Mouse (Mus musculus): Measurements from ENCODE around the gene Kdm8. TPM values are rescaled to one million over a fixed set of nuclear protein-coding genes. Genes with fewer than 3 reads are reported as not detected.

Kdm8 gene
- total and polyA plus RNA-seq, 2 experiments from 2014 or later: 3.1 to 6.9 TPM

GRCm38 (mm10) chr7:125453671-125454070, 9.2 kb downstream of the Kdm8 start:
- H3K4me3 ChIP-seq (ENCODE audit: low read depth, low read length): no peak overlapping the region
- H3K27ac ChIP-seq (ENCODE audit: low read depth, low read length): no peak overlapping the region
- H3K4me1 ChIP-seq (ENCODE audit: insufficient read depth): no peaks in the 10 kb centered on the region
- H3K36me3 ChIP-seq (ENCODE audit: insufficient read depth): no peaks in the 10 kb centered on the region
- H3K27me3 ChIP-seq (ENCODE audit: insufficient read depth, low read length): no peaks in the 10 kb centered on the region
- no peak for TF ChIP-seq CTCF (IDR thresholded peaks at IDR 0.05; ENCODE audit: low read depth)
- H3K9me3 ChIP-seq (ENCODE audit: low read length): no peaks in the 10 kb centered on the region
- DNase-seq: no peak
- H3K9ac ChIP-seq: no peak overlapping the region
- no peak overlapping the region for H3K4me2 ChIP-seq (ENCODE audit: low read depth)
- no peak for ATAC-seq
- WGBS: 92% methylated on average over 4 of the region's 4 CpGs

GRCm38 (mm10) chr7:125462200-125462599, 17.7 kb downstream of the Kdm8 start:
- TF ChIP-seq CTCF (IDR thresholded peaks at IDR 0.05; ENCODE audit: low read depth): no peak
- no peak for ATAC-seq

GRCm38 (mm10) chr7:125469937-125470336, 25.5 kb downstream of the Kdm8 start:
- no peaks in the 10 kb centered on the region for H3K4me1 ChIP-seq (ENCODE audit: insufficient read depth)
- no peak overlapping the region for H3K4me2 ChIP-seq (ENCODE audit: low read depth)
- no peak overlapping the region for H3K9ac ChIP-seq
- H3K4me3 ChIP-seq (ENCODE audit: low read depth, low read length): no peak overlapping the region
- no peak overlapping the region for H3K27ac ChIP-seq (ENCODE audit: low read depth, low read length)
- ATAC-seq (peak; percentile 47; the same call in 1 of the 2 replicates), DNase-seq (peak; percentile 72)
- no peaks in the 10 kb centered on the region for H3K9me3 ChIP-seq (ENCODE audit: low read length)
- 29% methylated on average over 5 of the region's 5 CpGs for WGBS
- peak; percentile 89 for TF ChIP-seq CTCF (IDR thresholded peaks at IDR 0.05; ENCODE audit: low read depth)
- peaks cover 49% of the 10 kb centered on the region for H3K36me3 ChIP-seq (ENCODE audit: insufficient read depth)
- H3K27me3 ChIP-seq (ENCODE audit: insufficient read depth, low read length): no peaks in the 10 kb centered on the region

More at GRCm38 (mm10) chr7:125462200-125462599, 17.7 kb downstream of the Kdm8 start:
- H3K4me2 ChIP-seq (ENCODE audit: low read depth): no peak overlapping the region
- H3K27ac ChIP-seq (ENCODE audit: low read depth, low read length): no peak overlapping the region
- 36% methylated on average over 2 of the region's 2 CpGs for WGBS
- no peak overlapping the region for H3K9ac ChIP-seq
- DNase-seq: no peak
- H3K36me3 ChIP-seq (ENCODE audit: insufficient read depth): peaks cover 22% of the 10 kb centered on the region
- no peaks in the 10 kb centered on the region for H3K27me3 ChIP-seq (ENCODE audit: insufficient read depth, low read length)
- no peaks in the 10 kb centered on the region for H3K4me1 ChIP-seq (ENCODE audit: insufficient read depth)
- H3K4me3 ChIP-seq (ENCODE audit: low read depth, low read length): no peak overlapping the region
- no peaks in the 10 kb centered on the region for H3K9me3 ChIP-seq (ENCODE audit: low read length)

GRCm38 (mm10) chr7:125470901-125471300, 26.4 kb downstream of the Kdm8 start:
- ATAC-seq (no peak), DNase-seq (no peak)
- no peak overlapping the region for H3K4me2 ChIP-seq (ENCODE audit: low read depth)
- H3K9me3 ChIP-seq (ENCODE audit: low read length): no peaks in the 10 kb centered on the region
- H3K9ac ChIP-seq: no peak overlapping the region
- H3K27me3 ChIP-seq (ENCODE audit: insufficient read depth, low read length): no peaks in the 10 kb centered on the region
- no peaks in the 10 kb centered on the region for H3K4me1 ChIP-seq (ENCODE audit: insufficient read depth)
- H3K4me3 ChIP-seq (ENCODE audit: low read depth, low read length): no peak overlapping the region
- WGBS: 91% methylated on average over 4 of the region's 4 CpGs
- peaks cover 40% of the 10 kb centered on the region for H3K36me3 ChIP-seq (ENCODE audit: insufficient read depth)
- no peak overlapping the region for H3K27ac ChIP-seq (ENCODE audit: low read depth, low read length)
- TF ChIP-seq CTCF (IDR thresholded peaks at IDR 0.05; ENCODE audit: low read depth): no peak

GRCm38 (mm10) chr7:125471991-125472741, 27.7 kb downstream of the Kdm8 start:
- WGBS: 28% methylated on average over 13 of the region's 13 CpGs
- ATAC-seq (peak; percentile 83), DNase-seq (peak; percentile 88)
- Histone ChIP-seq H3K4me2 (ENCODE audit: low read depth) (no peak overlapping the region), H3K36me3 (ENCODE audit: insufficient read depth) (peaks cover 31% of the 10 kb centered on the region), H3K27ac (ENCODE audit: low read depth, low read length) (peak overlapping the region; percentile 24; the same call in 1 of the 2 replicates), H3K4me3 (ENCODE audit: low read depth, low read length) (no peak overlapping the region), H3K9ac (no peak overlapping the region; the same call in 1 of the 2 replicates), H3K9me3 (ENCODE audit: low read length) (no peaks in the 10 kb centered on the region), H3K4me1 (ENCODE audit: insufficient read depth) (no peaks in the 10 kb centered on the region; the same call in 1 of the 2 replicates), H3K27me3 (ENCODE audit: insufficient read depth, low read length) (no peaks in the 10 kb centered on the region)
- TF ChIP-seq CTCF (IDR thresholded peaks at IDR 0.05; ENCODE audit: low read depth): peak; percentile 95

GRCm38 (mm10) chr7:125474535-125474934, 30.1 kb downstream of the Kdm8 start:
- ATAC-seq: no peak
- no peaks in the 10 kb centered on the region; the same call in 1 of the 2 replicates for H3K4me1 ChIP-seq (ENCODE audit: insufficient read depth)
- peaks cover 14% of the 10 kb centered on the region for H3K36me3 ChIP-seq (ENCODE audit: insufficient read depth)
- WGBS: 78% methylated on average over 4 of the region's 4 CpGs
- DNase-seq: no peak
- no peaks in the 10 kb centered on the region for H3K9me3 ChIP-seq (ENCODE audit: low read length)
- TF ChIP-seq CTCF (IDR thresholded peaks at IDR 0.05; ENCODE audit: low read depth): no peak
- no peak overlapping the region for H3K4me2 ChIP-seq (ENCODE audit: low read depth)
- no peak overlapping the region for H3K4me3 ChIP-seq (ENCODE audit: low read depth, low read length)
- H3K27ac ChIP-seq (ENCODE audit: low read depth, low read length): no peak overlapping the region
- H3K9ac ChIP-seq: no peak overlapping the region
- no peaks in the 10 kb centered on the region for H3K27me3 ChIP-seq (ENCODE audit: insufficient read depth, low read length)

- Histone ChIP-seq H3K4me3 (ENCODE audit: low read depth, low read length) (no peak overlapping the region), H3K9ac (no peak overlapping the region), H3K27me3 (ENCODE audit: insufficient read depth, low read length) (no peaks in the 10 kb centered on the region), H3K4me1 (ENCODE audit: insufficient read depth) (no peaks in the 10 kb centered on the region; the same call in 1 of the 2 replicates), H3K9me3 (ENCODE audit: low read length) (no peaks in the 10 kb centered on the region), H3K27ac (ENCODE audit: low read depth, low read length) (peak overlapping the region; percentile 30; the same call in 1 of the 2 replicates), H3K36me3 (ENCODE audit: insufficient read depth) (peaks cover 16% of the 10 kb centered on the region), H3K4me2 (ENCODE audit: low read depth) (no peak overlapping the region)
- TF ChIP-seq CTCF (IDR thresholded peaks at IDR 0.05; ENCODE audit: low read depth): peak; percentile 19; the same call in 1 of the 2 replicates
- DNase-seq: peak; percentile 37
- WGBS: 27% methylated on average over 11 of the region's 11 CpGs
- peak; percentile 70 for ATAC-seq
Measured at GRCm38 (mm10) chr7:125475601-125476251, 31.2 kb downstream of the Kdm8 start.
